Mouse (Mus musculus) stomach, postnatal 0 days (tissue): ENCODE data around the gene Luc7l3. TPM values are rescaled to one million over a fixed set of nuclear protein-coding genes. Genes with fewer than 3 reads are reported as not detected.
A peak's percentile ranks its signal among the peaks of the same experiment; 100 is the strongest.

Experiments
- ATAC-seq: fragments of 200-750 bp; cut with Nextera tagmentation; 2 replicates; pipeline ENCODE4 v1.8.0; 2017; ENCODE audit not compliant: low FRiP score, low TSS enrichment
- DNase-seq: peaks from one replicate; pipeline ENCODE4 v3.0.0-alpha.2; 2016; ENCODE audit warnings: low spot score
- H3K27ac ChIP-seq: fragments of 300-500 bp; sonication (generic); replicated peaks from 2 replicates; pipeline ENCODE4 v1.5.1; 2014; ENCODE audit warnings: mild to moderate bottlenecking, control low read depth
- H3K27me3 ChIP-seq: fragments of 300-500 bp; sonication (generic); 2 replicates; pipeline ENCODE4 v1.6.1; 2014; ENCODE audit warnings: low read length; ENCODE audit not compliant: control insufficient read depth, insufficient read depth
- H3K36me3 ChIP-seq: fragments of 300-500 bp; sonication (generic); 2 replicates; pipeline ENCODE4 v1.6.1; 2014; ENCODE audit warnings: low read length, mixed read lengths; ENCODE audit not compliant: control insufficient read depth, insufficient read depth
- H3K4me1 ChIP-seq: fragments of 300-500 bp; sonication (generic); replicated peaks from 2 replicates; pipeline ENCODE4 v1.6.1; 2014; ENCODE audit warnings: antibody characterized with exemption; ENCODE audit not compliant: control insufficient read depth, insufficient read depth
- H3K4me2 ChIP-seq: fragments of 300-500 bp; sonication (generic); replicated peaks from 2 replicates; pipeline ENCODE4 v1.6.1; 2014; ENCODE audit warnings: low read depth, mild to moderate bottlenecking, control low read depth, moderate library complexity
- H3K4me3 ChIP-seq: fragments of 300-500 bp; sonication (generic); 2 replicates; pipeline ENCODE4 v1.5.1; 2014; ENCODE audit warnings: low read depth, low read length, control low read depth
- H3K9ac ChIP-seq: fragments of 300-500 bp; sonication (generic); 2 replicates; pipeline ENCODE4 v1.6.1; 2014; ENCODE audit warnings: mild to moderate bottlenecking, low read length, control low read depth, mixed read lengths
- H3K9me3 ChIP-seq: fragments of 300-500 bp; sonication (generic); 2 replicates; pipeline ENCODE4 v1.6.1; 2016; ENCODE audit warnings: low read length; ENCODE audit not compliant: control insufficient read depth
- CTCF ChIP-seq: IDR thresholded peaks from 2 replicates; pipeline ENCODE4 v1.5.1; 2016; ENCODE audit warnings: antibody characterized with exemption, low read depth, mild to moderate bottlenecking, moderate library complexity
- EP300 ChIP-seq: optimal IDR thresholded peaks from 2 replicates; pipeline ENCODE3; 2016; ENCODE audit warnings: antibody characterized with exemption
- WGBS: fragments of 180-500 bp; shearing (Covaris S2); extraction: QIAGEN DNeasy Blood & Tissue Kit; methylation state at CpG from one replicate; pipeline ENCODE4 v1.1.7; 2014; 5-methylcytosine and 5-hydroxymethylcytosine counted together
- polyA plus RNA-seq: library from polyadenylated mRNA; unstranded; fragments of >200 nt; fragmentation: Nextera tagmentation; extraction: Ambion mirVana; gene quantifications from 2 replicates; pipeline ENCODE4 v1.2.1, GENCODE M21; 2015

The Luc7l3 gene
- polyA plus RNA-seq, 1 experiment from 2014 or later: 50.0 TPM

DNA sequence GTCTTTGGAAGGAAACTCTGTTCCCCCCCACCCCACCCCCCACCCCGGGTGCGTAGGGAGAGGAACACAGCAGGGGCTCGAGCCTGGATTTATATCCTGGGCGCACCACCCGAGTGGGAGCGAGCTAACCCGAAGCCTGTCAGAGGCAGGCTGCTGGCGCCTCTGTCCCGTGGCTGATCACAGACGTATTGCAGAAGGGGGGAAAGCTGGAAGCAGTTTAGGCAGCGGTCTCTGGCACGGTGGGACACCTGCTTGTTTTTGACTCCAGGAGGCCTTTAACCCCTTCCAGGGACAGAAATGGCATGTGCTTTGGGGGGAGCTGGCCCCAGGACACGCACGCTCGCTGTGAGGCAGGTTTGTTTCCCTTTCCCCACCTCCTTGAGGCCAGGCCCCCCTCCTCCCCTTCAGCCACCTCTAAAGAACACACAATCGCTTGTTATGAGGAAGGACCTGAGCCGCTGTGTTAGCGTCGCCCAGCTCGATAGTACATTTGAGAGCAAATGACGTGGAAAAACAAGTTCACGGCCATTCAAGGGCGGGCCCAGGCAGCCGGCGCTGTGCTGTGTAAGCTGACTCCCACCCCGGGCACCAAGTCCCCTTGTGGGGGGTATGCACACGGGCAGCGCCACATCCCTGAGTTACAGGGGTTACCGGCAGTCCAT lies 78.9 kb downstream of the Luc7l3 start:
- no peak for TF ChIP-seq EP300
- peak; percentile 31; the same call in 1 of the 2 replicates for TF ChIP-seq CTCF
- Histone ChIP-seq H3K9ac (peak overlapping the region; percentile 64), H3K4me2 (peak overlapping the region; percentile 52), H3K4me1 (peaks cover 8% of the 10 kb centered on the region), H3K9me3 (no peaks in the 10 kb centered on the region), H3K27ac (peak overlapping the region; percentile 71), H3K27me3 (no peaks in the 10 kb centered on the region), H3K4me3 (peak overlapping the region; percentile 20), H3K36me3 (no peaks in the 10 kb centered on the region)
- DNase-seq (peak; percentile 69), ATAC-seq (peak; percentile 70)
- WGBS: 8% methylated on average over 29 of the region's 29 CpGs

DNA sequence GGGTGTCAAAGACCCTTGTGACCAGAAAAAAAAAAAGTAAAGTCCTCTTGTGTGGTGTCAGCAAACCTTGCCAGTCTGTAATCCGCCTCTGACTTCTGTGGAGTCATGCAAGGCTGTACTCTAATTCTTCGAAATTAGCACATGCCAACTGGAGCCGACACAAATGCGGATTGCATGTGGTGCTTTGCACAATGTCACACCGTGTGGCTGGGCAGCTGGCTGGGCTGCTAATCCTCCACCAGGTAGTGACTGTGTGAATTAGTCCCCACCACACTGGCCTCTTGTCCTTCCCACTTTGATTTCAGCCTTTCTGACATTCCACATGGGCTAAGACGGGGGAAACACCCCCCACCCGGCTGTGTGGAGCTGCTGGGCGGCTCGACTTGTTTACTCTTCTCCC lies 82.1 kb downstream of the Luc7l3 start:
- WGBS: 31% methylated on average over 9 of the region's 9 CpGs
- Histone ChIP-seq H3K9ac (no peak overlapping the region), H3K4me1 (peaks cover 8% of the 10 kb centered on the region)

DNA sequence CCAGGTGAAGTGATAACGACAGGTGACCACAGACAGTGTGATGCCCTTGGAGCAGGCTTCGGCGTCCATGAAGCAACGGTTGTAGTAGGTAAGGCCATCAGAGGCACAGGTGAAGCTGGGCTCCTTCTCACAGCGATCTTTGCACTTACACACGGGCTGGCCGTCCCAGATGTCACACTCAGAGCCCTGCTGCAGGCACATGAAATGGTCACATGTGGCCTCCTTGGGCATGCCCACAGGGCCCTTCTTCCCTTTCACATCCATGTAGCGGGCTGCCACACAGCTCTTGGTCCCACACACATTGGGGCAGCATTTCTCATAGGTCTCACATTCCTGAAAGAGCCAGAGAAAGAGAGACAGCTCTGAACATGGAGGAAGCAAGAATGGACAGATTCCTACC lies 83.0 kb downstream of the Luc7l3 start:
- Histone ChIP-seq H3K9ac (no peak overlapping the region), H3K36me3 (no peaks in the 10 kb centered on the region), H3K27ac (no peak overlapping the region), H3K4me2 (no peak overlapping the region), H3K4me1 (peaks cover 8% of the 10 kb centered on the region), H3K27me3 (no peaks in the 10 kb centered on the region), H3K9me3 (no peaks in the 10 kb centered on the region), H3K4me3 (no peak overlapping the region)
- no peak for DNase-seq
- TF ChIP-seq CTCF (no peak), EP300 (no peak)
- 93% methylated on average over 8 of the region's 8 CpGs for WGBS
- ATAC-seq: no peak

More for the DNA sequence above, 82.1 kb downstream of the Luc7l3 start:
- no peak for TF ChIP-seq CTCF
- no peak for TF ChIP-seq EP300
- H3K27me3 ChIP-seq: no peaks in the 10 kb centered on the region
- no peak overlapping the region for H3K4me3 ChIP-seq
- H3K36me3 ChIP-seq: no peaks in the 10 kb centered on the region
- H3K9me3 ChIP-seq: no peaks in the 10 kb centered on the region
- ATAC-seq: no peak
- H3K27ac ChIP-seq: no peak overlapping the region
- DNase-seq: no peak
- H3K4me2 ChIP-seq: no peak overlapping the region

Other genes with a start within 250 kb of the Luc7l3 start
- 71.1 and 74.1 TPM in 2 replicates for gene Tob1, start 110.5 kb downstream of the Luc7l3 start, polyA plus RNA-seq
- gene Wfikkn2, start 76.0 kb downstream of the Luc7l3 start, polyA plus RNA-seq: 1.4 and 1.9 TPM in 2 replicates
- not detected in 2 replicates for gene Gm21885, start 40.1 kb downstream of the Luc7l3 start, polyA plus RNA-seq
- 14.8 and 15.6 TPM in 2 replicates for gene Ankrd40, start 6.0 kb upstream of the Luc7l3 start, polyA plus RNA-seq
- gene Abcc3, start 71.0 kb upstream of the Luc7l3 start, polyA plus RNA-seq: 25.3 and 31.4 TPM in 2 replicates
- 1.8 and 2.0 TPM in 2 replicates for gene Cacna1g, start 152.2 kb upstream of the Luc7l3 start, polyA plus RNA-seq
- 0.05 and 0.18 TPM in 2 replicates for gene Spata20, start 164.2 kb upstream of the Luc7l3 start, polyA plus RNA-seq
- gene Epn3, start 178.0 kb upstream of the Luc7l3 start, polyA plus RNA-seq: 53.4 and 60.1 TPM in 2 replicates
- 1.4 and 1.9 TPM in 2 replicates for gene Mycbpap, start 199.8 kb upstream of the Luc7l3 start, polyA plus RNA-seq
- 3.4 and 3.8 TPM in 2 replicates for gene Rsad1, start 227.3 kb upstream of the Luc7l3 start, polyA plus RNA-seq
- 80.8 and 87.5 TPM in 2 replicates for gene Chad, start 243.1 kb upstream of the Luc7l3 start, polyA plus RNA-seq